Mouse (Mus musculus) lung, adult 10 weeks (tissue): ENCODE measurements around the gene Rbmxl2. TPM values are rescaled to one million over a fixed set of nuclear protein-coding genes. Genes with fewer than 3 reads are reported as not detected.

Experiments
- polyA plus RNA-seq: library from polyadenylated mRNA; stranded (reverse); fragments of 350-450 nt; fragmentation: Illumina TruSeq; extraction: RNeasy Lipid Tissue Mini Kit (QIAGEN cat#74804); gene quantifications from one replicate; pipeline ENCODE4 v1.2.3, GENCODE M21; 2014; ENCODE audit warnings: low read depth, low replicate concordance; ENCODE audit not compliant: insufficient read depth

The Rbmxl2 gene
- not detected for polyA plus RNA-seq

GRCm38 (mm10) chr7:107209204-107209860, at the start of gene Rbmxl2:
Gene Rbmxl2 (plus strand): TSS chr7:107209445.

GRCm38 (mm10) chr7:107166690-107167089, 42.6 kb upstream of the Rbmxl2 start, which contains the start of gene Nlrp14:
Gene Nlrp14 (plus strand): TSS chr7:107166990.

Other genes starting within 250 kb of the Rbmxl2 start
- gene Olfr6, start 245.5 kb upstream of the Rbmxl2 start, polyA plus RNA-seq: not detected
- gene Olfr711, start 234.0 kb upstream of the Rbmxl2 start, polyA plus RNA-seq: not detected
- not detected for gene Olfr2, start 203.4 kb upstream of the Rbmxl2 start, polyA plus RNA-seq
- gene Olfr713, start 178.3 kb upstream of the Rbmxl2 start, polyA plus RNA-seq: not detected
- gene Olfr714, start 138.5 kb upstream of the Rbmxl2 start, polyA plus RNA-seq: not detected
- not detected for gene Olfr17, start 116.2 kb upstream of the Rbmxl2 start, polyA plus RNA-seq
- not detected for gene Olfr715b, start 99.1 kb upstream of the Rbmxl2 start, polyA plus RNA-seq
- not detected for gene Olfr715, start 78.4 kb upstream of the Rbmxl2 start, polyA plus RNA-seq
- not detected for gene Olfr716, start 71.1 kb upstream of the Rbmxl2 start, polyA plus RNA-seq
- not detected for gene Nlrp14, start 42.5 kb upstream of the Rbmxl2 start, polyA plus RNA-seq
- 0.33 TPM for gene Syt9, start 161.3 kb downstream of the Rbmxl2 start, polyA plus RNA-seq